Mouse (Mus musculus): ENCODE results near the gene Srgap3. TPM values are rescaled to one million over a fixed set of nuclear protein-coding genes. Genes with fewer than 3 reads are reported as not detected.

Srgap3 gene
- polyA plus RNA-seq, 1 experiment = 1.6 TPM

GRCm38 (mm10) chr6:112852261-112853235, 94.5 kb downstream of the Srgap3 start:
- TF ChIP-seq CTCF (IDR thresholded peaks at IDR 0.05; ENCODE audit: insufficient read depth, low read length) (no peak), POLR2A (IDR thresholded peaks at IDR 0.05; ENCODE audit: borderline replicate concordance, extremely low read depth, low read depth, low read length) (no peak)
- DNase-seq = no peak
- H3K4me3 ChIP-seq (replicated peaks; ENCODE audit: extremely low read depth, low read depth, low read length) = no peak overlapping the region
- WGBS = 71% methylated on average over 14 of the region's 14 CpGs
- H3K4me1 ChIP-seq (ENCODE audit: control insufficient read depth, insufficient read depth, low read length) = no peaks in the 10 kb centered on the region; the same call in 1 of the 2 replicates

GRCm38 (mm10) chr6:112850745-112851144, 96.3 kb downstream of the Srgap3 start:
- no peaks in the 10 kb centered on the region; the same call in 1 of the 2 replicates for H3K4me1 ChIP-seq (ENCODE audit: control insufficient read depth, insufficient read depth, low read length)
- no peak for DNase-seq
- TF ChIP-seq CTCF (IDR thresholded peaks at IDR 0.05; ENCODE audit: insufficient read depth, low read length) (no peak), POLR2A (IDR thresholded peaks at IDR 0.05; ENCODE audit: borderline replicate concordance, extremely low read depth, low read depth, low read length) (no peak)
- WGBS = 52% methylated on average over 5 of the region's 5 CpGs
- H3K4me3 ChIP-seq (replicated peaks; ENCODE audit: extremely low read depth, low read depth, low read length) = no peak overlapping the region

- 88% methylated on average over 8 of the region's 8 CpGs for WGBS
- H3K4me1 ChIP-seq (ENCODE audit: control insufficient read depth, insufficient read depth, low read length) = no peaks in the 10 kb centered on the region
- no peak for DNase-seq
- no peak overlapping the region for H3K4me3 ChIP-seq (replicated peaks; ENCODE audit: extremely low read depth, low read depth, low read length)
- no peak for TF ChIP-seq CTCF (IDR thresholded peaks at IDR 0.05; ENCODE audit: insufficient read depth, low read length)
- TF ChIP-seq POLR2A (IDR thresholded peaks at IDR 0.05; ENCODE audit: borderline replicate concordance, extremely low read depth, low read depth, low read length) = no peak
Measured at GRCm38 (mm10) chr6:112848629-112849180, 98.4 kb downstream of the Srgap3 start.

GRCm38 (mm10) chr6:112846863-112847262, 100.2 kb downstream of the Srgap3 start:
- WGBS = 92% methylated on average over 9 of the region's 9 CpGs
- H3K4me1 ChIP-seq (ENCODE audit: control insufficient read depth, insufficient read depth, low read length) = no peaks in the 10 kb centered on the region
- no peak for TF ChIP-seq CTCF (IDR thresholded peaks at IDR 0.05; ENCODE audit: insufficient read depth, low read length)
- no peak for DNase-seq
- H3K4me3 ChIP-seq (replicated peaks; ENCODE audit: extremely low read depth, low read depth, low read length) = no peak overlapping the region

- TF ChIP-seq CTCF (IDR thresholded peaks at IDR 0.05; ENCODE audit: insufficient read depth, low read length) (no peak), POLR2A (IDR thresholded peaks at IDR 0.05; ENCODE audit: borderline replicate concordance, extremely low read depth, low read depth, low read length) (no peak)
- no peaks in the 10 kb centered on the region for H3K4me1 ChIP-seq (ENCODE audit: control insufficient read depth, insufficient read depth, low read length)
- no peak overlapping the region for H3K4me3 ChIP-seq (replicated peaks; ENCODE audit: extremely low read depth, low read depth, low read length)
- DNase-seq = no peak
- 64% methylated on average over 5 of the region's 5 CpGs for WGBS
Measured at GRCm38 (mm10) chr6:112842426-112842825, 104.6 kb downstream of the Srgap3 start.

GRCm38 (mm10) chr6:112840400-112840799, 106.7 kb downstream of the Srgap3 start:
- 84% methylated on average over 5 of the region's 5 CpGs for WGBS
- no peaks in the 10 kb centered on the region for H3K4me1 ChIP-seq (ENCODE audit: control insufficient read depth, insufficient read depth, low read length)
- TF ChIP-seq POLR2A (IDR thresholded peaks at IDR 0.05; ENCODE audit: borderline replicate concordance, extremely low read depth, low read depth, low read length) (no peak), CTCF (IDR thresholded peaks at IDR 0.05; ENCODE audit: insufficient read depth, low read length) (no peak)
- no peak overlapping the region for H3K4me3 ChIP-seq (replicated peaks; ENCODE audit: extremely low read depth, low read depth, low read length)
- no peak for DNase-seq

GRCm38 (mm10) chr6:112839391-112839790, 107.7 kb downstream of the Srgap3 start:
- Histone ChIP-seq H3K4me1 (ENCODE audit: control insufficient read depth, insufficient read depth, low read length) (no peaks in the 10 kb centered on the region), H3K4me3 (replicated peaks; ENCODE audit: extremely low read depth, low read depth, low read length) (no peak overlapping the region)
- TF ChIP-seq CTCF (IDR thresholded peaks at IDR 0.05; ENCODE audit: insufficient read depth, low read length) (no peak), POLR2A (IDR thresholded peaks at IDR 0.05; ENCODE audit: borderline replicate concordance, extremely low read depth, low read depth, low read length) (no peak)
- no peak for DNase-seq
- 71% methylated on average over 3 of the region's 3 CpGs for WGBS

GRCm38 (mm10) chr6:112838879-112839278, 108.2 kb downstream of the Srgap3 start:
- no peaks in the 10 kb centered on the region for H3K4me1 ChIP-seq (ENCODE audit: control insufficient read depth, insufficient read depth, low read length)
- 80% methylated on average over 2 of the region's 2 CpGs for WGBS
- DNase-seq = no peak
- no peak overlapping the region for H3K4me3 ChIP-seq (replicated peaks; ENCODE audit: extremely low read depth, low read depth, low read length)
- no peak for TF ChIP-seq CTCF (IDR thresholded peaks at IDR 0.05; ENCODE audit: insufficient read depth, low read length)
- no peak for TF ChIP-seq POLR2A (IDR thresholded peaks at IDR 0.05; ENCODE audit: borderline replicate concordance, extremely low read depth, low read depth, low read length)

- Histone ChIP-seq H3K4me3 (replicated peaks; ENCODE audit: extremely low read depth, low read depth, low read length) (no peak overlapping the region), H3K4me1 (ENCODE audit: control insufficient read depth, insufficient read depth, low read length) (no peaks in the 10 kb centered on the region)
- 79% methylated on average over 4 of the region's 4 CpGs for WGBS
- no peak for DNase-seq
- no peak for TF ChIP-seq POLR2A (IDR thresholded peaks at IDR 0.05; ENCODE audit: borderline replicate concordance, extremely low read depth, low read depth, low read length)
- TF ChIP-seq CTCF (IDR thresholded peaks at IDR 0.05; ENCODE audit: insufficient read depth, low read length) = no peak
Measured at GRCm38 (mm10) chr6:112836712-112837111, 110.4 kb downstream of the Srgap3 start.

- DNase-seq = no peak
- no peaks in the 10 kb centered on the region for H3K4me1 ChIP-seq (ENCODE audit: control insufficient read depth, insufficient read depth, low read length)
- WGBS = 80% methylated on average over 4 of the region's 4 CpGs
- no peak overlapping the region for H3K4me3 ChIP-seq (replicated peaks; ENCODE audit: extremely low read depth, low read depth, low read length)
- no peak for TF ChIP-seq POLR2A (IDR thresholded peaks at IDR 0.05; ENCODE audit: borderline replicate concordance, extremely low read depth, low read depth, low read length)
- TF ChIP-seq CTCF (IDR thresholded peaks at IDR 0.05; ENCODE audit: insufficient read depth, low read length) = no peak
Measured at GRCm38 (mm10) chr6:112835413-112835812, 111.7 kb downstream of the Srgap3 start.
